Mouse (Mus musculus) thymus, adult 2 months (tissue): ENCODE data around the gene Lrrc3c.

Experiments used
- CTCF ChIP-seq: fragments of 200-500 bp; IDR thresholded peaks from 2 replicates; pipeline ENCODE4 v1.5.1; 2012; ENCODE audit warnings: mild to moderate bottlenecking, control low read depth, low read length, moderate library complexity, borderline replicate concordance; ENCODE audit not compliant: control insufficient read depth, poor library complexity, insufficient read depth; ENCODE audit errors: extremely low read depth
- POLR2A ChIP-seq: fragments of 200-500 bp; IDR thresholded peaks from 2 replicates; pipeline ENCODE4 v1.6.1; 2012; ENCODE audit warnings: mild to moderate bottlenecking, low read length, control low read depth, moderate library complexity; ENCODE audit not compliant: control insufficient read depth, poor library complexity, insufficient read depth; ENCODE audit errors: extremely low read depth

DNA sequence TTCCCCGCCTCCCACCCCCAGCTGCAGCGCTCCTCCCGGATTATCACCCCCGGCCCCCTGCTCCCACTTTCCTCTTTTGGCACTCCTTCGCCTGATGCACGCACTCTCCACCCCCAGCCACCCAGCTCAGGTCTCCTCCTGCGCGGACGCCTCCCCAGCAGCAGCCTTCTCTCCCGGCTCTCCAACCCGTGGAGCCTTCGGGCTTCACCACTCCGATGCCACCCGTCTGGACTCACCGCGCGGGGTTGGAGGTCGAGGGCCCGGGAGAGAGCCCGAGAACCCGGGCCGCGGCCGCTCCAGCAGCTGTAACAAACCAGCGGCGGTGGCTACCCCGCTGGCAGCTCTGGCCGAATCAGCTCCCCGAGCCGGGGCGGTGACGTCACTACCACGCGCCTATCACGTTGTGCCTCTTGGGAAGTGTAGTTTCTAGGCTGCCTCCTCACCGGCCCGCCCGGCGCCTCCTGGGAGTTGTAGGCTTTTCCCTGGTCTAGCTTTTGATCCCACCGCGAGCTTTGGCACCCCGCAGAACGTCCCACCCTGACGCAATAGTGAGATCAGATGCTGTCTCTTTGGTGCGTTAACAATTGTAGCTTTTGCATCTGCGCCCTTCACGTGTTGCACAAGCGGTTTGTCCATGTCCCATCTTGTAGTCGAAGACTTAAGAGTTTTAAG lies 11.1 kb upstream of the Lrrc3c start, which contains the start of gene Ormdl3:
- TF ChIP-seq CTCF = peak; percentile 5; the same call in 1 of the 2 replicates
- TF ChIP-seq POLR2A = peak; percentile 76
